Mouse (Mus musculus) kidney, postnatal 36 days (tissue): ENCODE measurements around the gene Nsg1.

Source experiments
- DNase-seq, 2 experiments: peaks; one replicate each; pipeline ENCODE4 v3.0.0; 2021 to 2022; ENCODE audit warnings: mixed read lengths in 2 of 2

Nsg1 gene

DNA sequence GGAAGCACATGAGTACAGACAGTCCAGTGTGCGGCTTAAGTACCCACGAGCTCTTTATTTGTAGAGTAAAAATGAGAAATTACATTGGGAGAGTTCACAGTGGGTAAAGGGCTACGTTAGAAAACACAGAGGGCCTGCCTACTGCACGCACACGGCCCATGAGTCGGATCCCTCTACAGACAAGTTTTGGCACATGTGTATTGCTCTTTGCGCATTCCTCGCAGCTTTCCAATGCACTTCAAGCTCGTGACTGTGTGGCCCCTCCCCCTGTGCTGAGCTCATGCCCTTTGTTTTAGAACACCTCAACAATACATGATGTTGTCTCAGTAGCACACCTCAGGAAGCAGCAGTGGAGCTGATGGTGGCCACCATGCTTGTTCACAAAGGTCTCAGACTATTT, 22.5 kb downstream of the Nsg1 start:
- no peak for DNase-seq

DNA sequence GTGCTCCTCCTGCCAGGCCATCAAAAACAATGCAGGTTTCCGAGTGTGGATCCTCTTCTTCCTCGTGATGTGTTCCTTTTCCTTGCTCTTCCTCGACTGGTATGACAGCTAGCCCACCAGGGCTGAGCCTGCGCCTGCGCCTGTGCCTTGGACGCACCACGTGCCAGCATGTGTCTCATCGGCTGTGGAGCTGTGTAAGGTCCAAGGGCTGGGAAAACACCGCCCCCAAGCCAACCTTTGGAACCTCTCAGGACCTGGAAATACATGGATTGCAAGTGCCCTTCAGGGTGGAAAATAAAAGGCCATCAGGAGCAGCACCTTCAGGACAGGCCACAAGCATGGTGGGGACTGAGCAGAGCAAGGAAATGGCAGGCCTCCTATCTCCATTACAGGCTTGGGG, 23.5 kb downstream of the Nsg1 start:
- DNase-seq: peak; percentile 75 to 80

DNA sequence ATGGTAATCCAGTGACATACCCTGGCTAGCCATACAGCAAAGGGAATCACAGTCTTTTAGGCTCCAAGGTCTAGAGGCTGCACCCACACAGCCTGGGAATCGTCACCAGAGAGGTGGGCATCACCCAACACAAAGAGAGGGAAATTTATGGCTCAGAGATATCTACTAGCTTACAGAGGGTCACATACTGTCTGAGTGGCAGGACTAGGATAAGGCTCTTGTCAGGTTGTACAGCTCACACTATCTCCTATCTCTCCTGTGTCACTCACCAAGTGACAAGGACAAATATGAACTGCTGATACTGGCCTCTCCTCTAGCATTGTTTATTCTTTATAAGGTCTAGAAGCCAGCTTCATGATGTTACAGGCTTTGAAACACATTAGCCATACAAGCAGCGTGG, 30.4 kb downstream of the Nsg1 start:
- DNase-seq: no peak

DNA sequence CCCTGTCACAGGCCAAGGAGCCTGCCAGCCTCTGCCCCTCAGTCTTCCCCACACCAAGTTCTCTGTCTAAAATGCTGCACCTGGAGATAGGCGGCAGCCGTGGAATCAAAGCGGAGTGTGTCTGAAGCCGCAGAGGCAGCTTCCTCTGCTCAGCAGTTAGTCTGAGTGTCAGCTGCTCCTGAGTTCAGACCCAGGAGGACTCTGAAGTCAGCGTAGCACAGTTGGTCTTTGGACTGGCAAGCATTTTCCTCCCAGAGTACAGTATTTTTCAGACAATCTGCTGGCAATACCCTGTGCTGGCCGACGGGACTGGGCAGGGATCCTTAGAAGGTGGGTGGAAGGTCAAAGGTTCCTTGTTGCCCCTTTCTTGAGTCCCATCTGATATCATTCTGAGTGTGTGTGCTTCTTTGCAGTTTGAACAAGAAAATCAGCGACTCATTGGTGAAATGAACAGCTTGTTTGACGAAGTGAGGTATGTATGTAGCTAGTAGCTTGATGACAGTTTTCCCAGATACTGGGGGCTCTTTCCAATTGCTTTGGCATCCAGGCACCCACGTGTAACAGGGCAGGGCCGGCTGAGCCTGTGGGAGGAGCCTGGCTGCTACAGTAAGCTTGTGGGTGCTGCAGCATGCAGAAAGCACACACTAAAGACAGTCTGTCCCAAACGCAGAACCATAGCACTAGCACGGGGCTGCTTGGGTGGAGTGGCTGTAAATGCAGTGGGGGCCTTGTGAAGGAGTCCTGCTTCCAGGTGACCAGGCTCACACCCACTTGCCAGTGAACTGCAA, 33.0 kb downstream of the Nsg1 start:
- peak; percentile 56 to 71 for DNase-seq

DNA sequence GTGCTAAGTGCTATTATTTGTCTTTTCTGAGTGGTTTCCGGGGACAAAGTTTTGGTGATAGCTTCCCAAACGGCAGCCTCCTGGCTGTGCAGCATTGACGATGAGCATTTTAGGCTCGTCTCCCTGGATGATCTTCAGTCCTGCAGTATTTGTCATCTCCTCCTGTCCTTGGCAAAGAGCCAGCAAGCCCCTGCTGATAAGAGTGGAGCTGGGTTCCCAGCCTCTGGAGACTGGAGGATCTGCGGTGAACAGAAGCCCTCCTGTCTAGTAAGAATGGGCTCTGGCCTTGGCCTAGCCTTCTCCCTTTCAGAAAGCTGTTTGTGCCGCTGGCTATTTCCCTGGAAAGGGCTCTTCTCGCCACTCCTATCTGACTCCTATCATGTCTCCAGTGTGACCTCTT, 38.0 kb downstream of the Nsg1 start:
- no peak for DNase-seq

DNA sequence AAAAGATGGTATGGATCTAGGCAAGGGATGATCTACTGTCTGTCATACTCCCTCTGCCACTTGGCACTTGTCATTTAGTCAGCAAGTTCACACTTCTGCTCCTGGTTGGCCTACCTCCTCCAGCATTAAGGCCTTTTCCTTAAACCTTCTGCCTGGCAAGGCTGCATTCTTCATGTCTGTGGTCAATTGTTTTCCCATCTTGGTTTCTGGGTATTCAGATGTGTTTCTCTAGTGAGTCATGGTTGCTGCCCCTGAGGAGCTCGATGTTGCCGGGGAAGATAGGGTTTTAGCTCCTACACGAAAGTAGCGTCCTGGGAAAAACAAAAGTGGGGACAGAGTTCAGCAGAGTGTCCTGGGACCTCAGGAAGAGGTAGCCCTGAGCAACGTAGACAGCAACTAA, 40.4 kb downstream of the Nsg1 start:
- DNase-seq: no peak

DNA sequence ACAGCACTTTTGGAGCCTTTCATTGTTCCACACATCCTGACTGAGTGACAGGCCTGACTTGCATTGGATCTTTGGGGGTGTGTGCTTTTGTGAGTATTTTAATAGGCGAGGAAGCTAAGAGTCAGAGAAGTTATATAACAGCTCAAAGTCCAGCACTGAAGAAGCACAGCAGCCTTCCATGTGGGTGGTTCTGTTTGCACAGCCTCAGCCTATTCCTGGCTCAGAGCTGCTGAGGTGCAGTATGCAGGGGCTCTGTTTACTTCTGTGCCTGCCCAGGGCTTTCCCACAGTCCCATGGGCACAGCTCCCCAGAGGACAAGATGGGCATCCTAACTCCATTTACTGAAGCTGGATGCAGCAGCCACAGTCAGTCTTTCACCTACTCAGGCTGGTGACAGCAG, 42.7 kb downstream of the Nsg1 start:
- DNase-seq: peak; percentile 55 to 82

DNA sequence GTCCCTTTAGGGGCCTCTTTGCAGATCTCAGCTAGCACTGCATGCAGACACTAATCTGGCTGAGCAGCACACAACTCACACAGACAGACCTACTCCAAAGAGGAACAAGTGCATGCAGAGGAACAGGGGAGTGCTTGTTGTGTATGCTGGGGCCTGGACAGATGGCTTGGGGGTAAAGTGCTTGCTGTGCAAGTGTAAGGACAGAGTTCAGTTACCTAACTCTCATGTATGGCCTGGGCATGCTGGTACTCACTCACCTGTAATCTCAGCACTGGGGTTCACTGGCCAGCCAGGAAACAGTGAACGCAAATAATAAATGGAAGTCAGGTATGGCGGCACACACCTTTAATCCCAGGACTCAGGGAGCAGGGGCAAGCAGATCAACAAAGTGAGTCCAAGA, 45.2 kb downstream of the Nsg1 start:
- peak in 1 of 2 experiments; percentile 36 for DNase-seq

DNA sequence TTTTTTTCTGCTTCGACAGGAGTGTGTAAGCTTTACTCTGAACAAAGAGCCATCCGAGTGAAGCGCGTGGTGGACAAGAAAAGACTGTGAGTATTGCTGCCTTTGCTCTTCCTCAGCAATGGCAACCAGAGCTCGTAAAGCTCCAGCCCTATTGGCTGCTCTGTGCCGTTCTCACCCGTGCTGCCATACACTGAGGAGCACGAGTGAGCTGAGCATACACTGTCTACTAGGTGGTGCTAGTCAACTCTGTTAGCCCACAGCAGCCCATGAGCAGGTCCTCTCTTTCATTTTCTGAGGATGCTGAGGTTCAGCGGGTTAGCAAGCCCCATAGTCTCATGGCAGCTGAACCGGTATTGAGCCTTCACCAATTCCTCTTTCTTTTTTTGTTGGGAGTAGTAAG, 52.9 kb downstream of the Nsg1 start:
- no peak for DNase-seq

DNA sequence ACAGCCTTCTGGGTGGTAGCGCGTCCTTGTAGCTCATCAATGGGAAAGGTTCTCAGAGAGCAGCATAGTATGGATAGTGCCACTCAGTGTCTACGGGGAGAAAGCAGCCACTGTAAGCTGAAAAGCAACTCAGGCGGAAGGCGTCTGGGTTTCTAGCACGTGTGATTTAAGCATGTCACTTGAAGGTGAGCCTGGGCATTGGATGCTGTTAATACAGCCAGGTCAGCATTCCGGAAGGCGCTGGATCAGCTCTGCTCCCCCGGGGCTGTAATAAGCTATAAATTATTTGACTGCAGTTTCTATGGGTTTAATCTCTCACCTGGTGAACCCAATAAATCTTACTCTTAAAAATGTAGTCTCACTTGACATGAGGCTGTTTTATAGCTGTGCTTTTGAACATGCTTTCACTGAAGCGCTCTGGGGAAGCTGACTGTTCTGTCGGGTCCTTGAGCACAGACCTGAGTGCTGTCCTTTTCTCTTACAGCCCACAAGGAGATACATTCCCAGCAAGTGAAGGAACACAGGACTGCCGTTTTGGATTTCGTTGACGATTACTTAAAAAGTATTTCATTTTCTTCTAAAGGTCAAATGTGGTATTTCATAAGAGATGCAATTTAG, 53.5 kb downstream of the Nsg1 start:
- peak in 1 of 2 experiments; percentile 27 for DNase-seq

DNA sequence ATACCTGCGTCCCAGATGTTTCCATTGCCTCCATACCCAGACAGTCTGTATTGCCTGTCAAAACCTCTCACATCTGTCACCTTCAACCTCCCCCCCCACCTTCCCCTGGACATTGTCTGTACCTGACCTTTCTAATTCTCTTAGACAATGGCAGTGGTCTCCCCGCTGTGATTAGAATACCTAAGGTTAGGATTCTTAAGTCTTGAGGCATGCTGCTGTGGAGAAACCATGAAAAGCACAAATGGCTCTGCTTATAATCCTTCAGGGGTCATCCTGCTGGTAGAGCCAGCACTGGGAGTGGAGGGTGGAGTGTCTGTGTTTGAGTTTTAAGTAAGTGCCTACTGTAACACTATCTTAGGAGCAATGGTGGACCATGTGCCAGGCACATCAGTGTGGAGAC, 56.8 kb downstream of the Nsg1 start:
- DNase-seq: no peak

DNA sequence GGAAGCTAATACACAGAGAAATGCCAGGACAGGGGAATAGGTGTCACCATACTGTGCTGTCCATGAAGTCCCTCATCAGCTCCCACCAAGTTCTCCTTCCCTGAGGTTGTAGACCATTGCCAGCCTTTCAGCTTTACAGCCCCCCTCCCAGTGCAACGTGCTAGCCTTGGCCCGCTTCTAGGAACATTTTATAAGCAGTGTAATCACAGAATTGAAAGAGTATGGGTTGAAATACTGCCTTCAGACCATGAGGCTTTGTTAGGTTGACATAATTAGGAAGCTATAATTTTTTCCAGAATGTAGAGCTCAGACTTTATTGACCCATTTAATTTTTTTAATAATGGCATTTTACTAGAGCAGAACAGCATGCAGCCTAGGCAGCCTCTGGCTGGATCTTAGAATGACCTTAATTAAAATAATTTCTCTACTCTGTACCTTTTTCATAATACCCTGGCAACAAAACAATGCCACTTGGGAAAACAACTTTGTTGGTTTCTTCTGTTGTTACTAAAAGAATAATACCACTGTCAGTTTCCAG, 60.5 kb downstream of the Nsg1 start:
- no peak for DNase-seq

DNA sequence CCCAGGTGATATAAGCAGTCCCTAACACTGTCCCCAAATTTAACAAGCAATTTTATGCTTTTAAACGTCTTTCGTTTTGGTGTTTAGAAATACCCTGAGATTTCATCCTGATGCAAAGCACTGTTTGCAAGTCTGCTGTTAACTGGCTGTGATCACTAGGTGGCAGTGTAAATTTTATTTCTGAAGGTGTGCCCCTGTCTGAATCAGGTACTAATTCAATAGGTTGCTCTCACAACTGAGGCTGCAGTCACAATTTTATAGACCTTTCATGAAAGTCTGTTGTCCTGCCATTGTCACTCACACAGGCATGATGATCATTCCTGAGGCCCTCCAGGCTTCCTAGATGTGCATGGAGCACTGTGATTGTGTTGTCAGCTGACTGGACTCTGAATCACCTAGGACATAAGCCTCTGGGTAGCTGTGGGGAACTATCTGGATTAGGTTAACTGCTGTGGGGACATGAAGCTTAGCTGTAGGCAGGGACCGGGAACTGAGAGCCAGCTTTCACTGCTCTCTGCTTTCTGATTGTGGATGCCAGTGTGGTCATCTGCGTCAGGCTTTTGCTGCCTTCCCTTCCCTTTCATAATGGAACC, 62.1 kb downstream of the Nsg1 start:
- peak; percentile 25 to 31 for DNase-seq

DNA sequence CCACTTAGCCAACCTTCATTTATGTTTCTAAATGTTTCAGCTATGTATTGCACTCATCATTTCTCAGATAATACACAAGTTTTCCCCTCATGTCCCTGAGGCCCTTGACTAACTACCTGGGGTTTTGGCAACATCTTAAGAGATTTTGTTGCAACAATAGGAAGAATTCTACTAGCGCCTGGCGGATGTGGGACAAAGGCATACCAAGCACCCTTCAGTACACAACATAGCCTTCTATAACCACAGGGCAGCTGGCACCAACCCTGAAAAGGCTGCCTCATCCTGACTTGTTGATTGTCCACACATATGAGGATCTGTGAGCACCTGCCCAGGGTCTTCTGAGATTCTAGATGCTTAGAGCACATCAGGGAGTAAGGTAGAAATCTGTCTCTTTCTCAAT, 65.4 kb downstream of the Nsg1 start:
- no peak for DNase-seq

DNA sequence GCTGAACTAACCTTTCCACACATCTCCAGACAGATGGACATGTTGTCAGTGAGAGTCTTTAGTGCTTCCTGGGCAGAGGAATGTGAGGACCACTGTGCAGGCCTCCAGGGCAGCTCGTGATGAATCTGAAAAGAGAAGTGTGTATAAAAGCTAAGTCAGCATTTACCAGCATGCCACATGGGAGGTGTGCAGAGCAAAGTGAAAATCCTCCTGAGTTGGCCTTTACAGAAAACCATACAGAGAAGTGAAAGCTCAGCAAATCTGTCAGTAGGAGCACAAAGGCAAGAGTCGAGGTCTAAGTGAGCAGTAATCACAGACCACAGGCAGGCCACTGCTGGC, 67.8 kb downstream of the Nsg1 start:
- DNase-seq: no peak

DNA sequence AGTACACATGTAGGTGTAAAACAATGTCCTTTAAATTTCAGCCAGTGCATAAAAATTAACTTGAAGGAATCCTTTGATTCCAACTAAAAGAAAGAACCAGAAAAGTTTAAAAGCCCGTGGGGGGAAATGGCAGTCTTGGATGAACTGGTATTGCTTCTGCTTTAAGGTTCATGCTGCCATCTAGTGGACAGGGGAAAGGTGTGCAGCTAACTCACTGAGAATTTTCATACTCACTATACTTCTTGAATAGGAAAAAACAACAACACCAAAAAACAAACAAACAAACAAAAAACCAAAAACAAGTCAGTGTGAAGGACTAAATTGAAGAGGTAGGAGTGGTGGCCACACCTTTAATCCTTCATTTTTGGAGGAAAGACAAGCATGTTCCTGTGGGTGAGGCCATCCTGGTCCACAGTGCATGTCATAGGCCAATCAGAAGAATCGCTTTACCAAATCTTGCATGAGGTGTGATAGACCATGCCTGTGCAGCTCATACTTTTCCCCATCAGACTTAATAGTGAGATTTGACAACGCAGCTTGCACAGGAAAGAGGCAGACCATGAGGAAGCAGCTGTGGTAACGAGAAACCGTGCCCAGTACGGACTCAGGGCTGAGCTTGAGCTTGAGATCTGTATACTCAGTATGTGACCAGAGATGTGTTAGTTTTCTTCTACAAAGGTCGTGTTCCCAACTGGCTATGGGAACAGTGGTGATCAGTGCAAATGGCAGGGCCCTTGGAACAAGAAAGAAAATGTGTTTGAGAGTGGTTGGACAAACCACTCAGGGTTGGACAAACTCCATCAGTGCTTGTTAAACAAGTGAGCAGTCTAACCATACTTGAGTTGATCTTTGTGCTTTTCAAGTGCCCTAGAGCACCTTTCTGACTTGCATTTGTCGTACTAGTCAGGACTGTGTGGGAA, 68.4 kb downstream of the Nsg1 start:
- DNase-seq: peak; percentile 46 to 64

DNA sequence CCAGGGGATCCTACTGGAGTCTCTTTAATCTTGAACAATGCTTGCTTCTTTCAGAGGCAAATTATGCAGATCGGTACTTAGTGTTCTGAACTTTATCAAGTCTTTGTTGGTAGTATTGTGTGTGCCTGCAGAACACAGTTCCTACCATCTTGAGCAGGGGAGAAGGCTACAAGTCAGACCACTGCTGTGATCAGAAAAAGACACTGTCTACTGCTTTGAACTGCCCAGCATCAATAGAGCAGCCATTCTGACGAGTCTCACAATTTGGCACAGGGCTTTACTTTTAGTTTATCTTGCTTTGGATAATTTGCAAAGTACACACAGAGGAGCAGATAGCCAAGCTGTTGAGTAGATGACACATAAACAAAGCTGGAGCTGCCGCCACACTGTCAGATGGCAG, 69.1 kb downstream of the Nsg1 start:
- DNase-seq: no peak

DNA sequence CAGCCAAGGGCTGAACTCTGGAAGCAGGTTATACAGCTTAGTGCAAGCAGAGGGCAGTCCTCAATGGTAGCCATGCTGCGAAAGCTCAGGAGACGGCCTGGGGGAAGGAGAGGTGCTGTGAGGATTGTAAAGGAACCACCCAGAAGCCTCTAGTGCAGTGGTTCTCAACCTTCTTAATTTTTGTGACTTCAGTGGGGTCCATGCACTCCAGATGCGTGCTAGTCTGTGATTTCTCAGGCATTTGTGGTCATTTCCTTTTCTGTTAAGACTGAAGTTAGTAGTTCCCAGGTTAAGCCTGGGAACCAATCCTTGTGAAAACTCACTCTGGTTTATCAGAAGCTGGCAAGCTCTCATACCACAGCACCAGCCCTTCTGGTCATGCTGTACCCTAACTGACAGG, 69.6 kb downstream of the Nsg1 start:
- DNase-seq: no peak
